Comparison of ENCODE assay signal across 20 mouse cellular contexts in genomic region chr2:177559365-177559764, GRCm38 (mm10). TPM values are rescaled to one million over a fixed set of nuclear protein-coding genes. Genes with fewer than 3 reads are reported as not detected.
DNase-seq lines count a peak whose midpoint lies in the region; TF ChIP-seq lines count a peak whose summit lies in the region.
"Not testable (repeated sequence)": the region's sequence is repeated elsewhere in the genome, so short reads cannot be mapped to it uniquely, and the experiment has no call there.
"Had no signal": no experiment of that assay in that cellular context is flagged by ENCODE, and none has a peak within 500 bp of the region (broad histone marks: within the 10 kb centered on the region; RNA-seq: fewer than 3 reads in every experiment).

No protein-coding gene starts in this region.

- not testable (repeated sequence) for H3K36me3 ChIP-seq in ES-Bruce4 (ENCODE audit: control insufficient read depth, insufficient read depth, low read length, poor library complexity, severe bottlenecking); ES-E14 (ENCODE audit: control insufficient read depth, insufficient read depth, low read length, poor library complexity, severe bottlenecking)

- not testable (repeated sequence) for H3K9me3 ChIP-seq in ES-Bruce4 (replicated peaks; ENCODE audit: control insufficient read depth, insufficient read depth, low read length, poor library complexity, severe bottlenecking); ES-E14 (ENCODE audit: control insufficient read depth, insufficient read depth, low read depth, low read length)

- H3K4me3 ChIP-seq in ES-Bruce4 (ENCODE audit: low read depth, low read length), result peak overlapping the region; percentile 39
- H3K4me3 ChIP-seq in ES-E14 (ENCODE audit: insufficient read depth in 1 of 2, low read depth in 1 of 2, low read length in 2 of 2, poor library complexity in 1 of 2, severe bottlenecking in 1 of 2), result not testable (repeated sequence)

- not testable (repeated sequence) for TF ChIP-seq EP300 in ES-Bruce4 (IDR thresholded peaks at IDR 0.05; ENCODE audit: insufficient read depth, low read depth, low read length)

- H3K27ac ChIP-seq in ES-Bruce4 (ENCODE audit: insufficient read depth, low read length); ES-E14 (ENCODE audit: insufficient read depth, low read depth, low read length, poor library complexity, severe bottlenecking): not testable (repeated sequence)

- H3K27me3 ChIP-seq in ES-Bruce4 (ENCODE audit: control insufficient read depth, insufficient read depth, low read length, poor library complexity, severe bottlenecking), result not testable (repeated sequence)

- H3K9ac ChIP-seq in ES-Bruce4 (ENCODE audit: low read depth, poor library complexity, severe bottlenecking); ES-E14 (ENCODE audit: insufficient read depth, low read depth, low read length, poor library complexity, severe bottlenecking): not testable (repeated sequence)

- TF ChIP-seq CTCF in ES-Bruce4 (IDR thresholded peaks at IDR 0.05; ENCODE audit: low read depth, low read length), result not testable (repeated sequence)

- not testable (repeated sequence) for H3K4me1 ChIP-seq in ES-Bruce4 (ENCODE audit: control insufficient read depth, insufficient read depth, low read length); ES-E14 (ENCODE audit: control insufficient read depth in 2 of 2, insufficient read depth in 2 of 2, low read length in 2 of 2, poor library complexity in 1 of 2)

- in situ Hi-C loops in ES-E14 (cut with MboI; ENCODE audit: low sequenced_read_pairs in 2 of 2, unreplicated experiment in 2 of 2), result not testable (repeated sequence)

- DNase-seq in 3134 (ENCODE audit: extremely low read depth, insufficient read length, low spot score), result peak; percentile 75
- DNase-seq in 416B (ENCODE audit: low read depth), result peak; percentile 13
- DNase-seq in ES-E14 (ENCODE audit: low read depth, low spot score), result peak; percentile 0
- peak; percentile 74 for DNase-seq in R1 (ENCODE audit: low read depth, low spot score)
- DNase-seq in adipocyte (ENCODE audit: low spot score), result peak; percentile 32

- not testable (repeated sequence) for TF ChIP-seq POLR2A in ES-Bruce4 (IDR thresholded peaks at IDR 0.05; ENCODE audit: insufficient read depth, low read length)

RNA-seq across cellular contexts. Expression of gene Gm14406, which starts 18.6 kb away (rescaled TPM):
- polyA plus RNA-seq in ES-Bruce4 (2011; ENCODE audit: insufficient read depth, insufficient read length, low read depth, missing spikeins), result 12.6 and 14.5 TPM in 2 replicates
- total RNA-seq in ES-E14 (2012; rRNA removed), result 19.2 and 27.5 TPM in 2 replicates
- total RNA-seq: adrenal gland, postnatal 10 days; adrenal gland, postnatal 25 days; common myeloid progenitor, adult 5-6 weeks had no signal
- polyA plus RNA-seq: activated CD4-positive, CD25-positive, alpha-beta regulatory T cell, adult 4 months; adrenal gland, adult 2 months; brain, embryonic 14.5 days; C2C12; embryonic facial prominence, embryonic 11.5 days; embryonic facial prominence, embryonic 15.5 days; erythroblast, embryonic 14.5 days; forebrain, embryonic 10.5 days; forebrain, embryonic 12.5 days; forebrain, embryonic 14.5 days; forebrain, embryonic 16.5 days had no signal

Comparison
In these comparisons a context has a peak if more than half of its experiments do, and no peak if none do; other contexts are left out.
1. DNase-seq: peak in every context shown above with its lines; median percentile 75 in 3134; 74 in R1; 32 in adipocyte; 13 in 416B; 0 in ES-E14.